Mouse (Mus musculus): ENCODE results near the gene Tbx20.
A peak's percentile ranks its signal among the peaks of the same experiment; 100 is the strongest.

Gene Tbx20

DNA sequence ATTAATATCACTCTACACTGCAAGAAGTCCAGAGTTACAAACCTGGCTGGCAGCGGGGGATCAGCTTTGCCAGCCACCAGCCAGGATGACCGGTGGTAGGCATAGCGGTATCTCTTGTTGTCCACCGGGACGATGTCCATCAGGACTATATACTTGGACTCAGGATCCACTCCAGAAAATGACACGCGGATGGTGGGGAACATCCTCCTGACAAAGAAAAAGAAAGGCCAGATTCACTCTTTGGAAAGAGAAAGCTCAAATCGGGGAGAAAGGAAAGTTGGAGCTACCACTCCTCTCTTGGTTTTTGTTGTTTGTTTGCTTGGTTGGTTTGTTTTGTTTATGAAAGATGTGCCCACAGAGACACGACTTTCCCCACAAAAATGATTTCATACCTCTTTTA lies 4.5 kb downstream of the Tbx20 start:
- no peak for DNase-seq (ENCODE audit: extremely low read depth, low read depth)

- no peak for DNase-seq (ENCODE audit: extremely low read depth, low read depth)
Observed at GRCm38 (mm10) chr9:24767056-24767455, 7.0 kb downstream of the Tbx20 start.

GRCm38 (mm10) chr9:24765572-24765971 lies 8.5 kb downstream of the Tbx20 start:
- DNase-seq (ENCODE audit: extremely low read depth, low read depth), result no peak

- no peak for DNase-seq (ENCODE audit: extremely low read depth, low read depth)
Observed at GRCm38 (mm10) chr9:24760461-24760860, 13.6 kb downstream of the Tbx20 start.

DNA sequence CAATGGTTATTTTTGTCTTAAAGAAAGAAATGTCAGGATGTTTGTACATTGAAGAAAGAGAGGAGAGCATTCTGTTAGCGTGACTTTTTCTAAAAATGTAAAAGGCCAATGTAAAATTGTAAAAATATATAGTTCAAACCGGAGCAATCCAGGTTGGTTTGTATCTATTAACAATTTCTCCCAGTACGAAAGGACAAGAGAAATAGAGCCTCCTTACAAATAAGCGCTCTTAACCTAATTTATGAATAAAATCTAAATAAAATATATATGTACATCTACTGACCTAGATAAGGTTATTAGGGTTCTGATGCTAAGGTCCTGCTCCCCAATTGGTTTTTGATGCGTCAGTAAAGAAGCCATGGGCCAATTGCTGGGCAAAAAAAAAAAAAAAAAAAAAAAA lies 29.1 kb downstream of the Tbx20 start:
- DNase-seq (ENCODE audit: extremely low read depth, low read depth), result no peak

DNA sequence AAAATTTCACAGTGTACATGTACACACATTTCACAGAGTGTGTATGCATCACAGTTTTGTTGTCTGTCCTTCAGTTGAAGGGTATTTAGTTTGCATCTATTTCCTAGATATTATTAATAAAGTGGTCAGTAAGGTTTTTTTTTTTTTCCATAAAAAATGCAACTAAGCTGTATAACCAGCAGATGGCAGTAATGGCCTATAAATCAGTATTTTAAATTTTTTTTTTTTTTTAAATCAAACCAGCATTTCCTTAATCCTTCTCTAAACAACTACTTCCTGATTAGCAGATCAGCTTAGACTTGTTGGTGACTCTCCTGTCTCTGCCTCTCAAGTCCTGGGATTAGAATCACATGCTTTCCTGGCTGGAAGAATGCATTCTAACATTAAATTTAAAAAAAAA lies 72.9 kb downstream of the Tbx20 start:
- peak; percentile 11 for DNase-seq (ENCODE audit: extremely low read depth, low read depth)

DNA sequence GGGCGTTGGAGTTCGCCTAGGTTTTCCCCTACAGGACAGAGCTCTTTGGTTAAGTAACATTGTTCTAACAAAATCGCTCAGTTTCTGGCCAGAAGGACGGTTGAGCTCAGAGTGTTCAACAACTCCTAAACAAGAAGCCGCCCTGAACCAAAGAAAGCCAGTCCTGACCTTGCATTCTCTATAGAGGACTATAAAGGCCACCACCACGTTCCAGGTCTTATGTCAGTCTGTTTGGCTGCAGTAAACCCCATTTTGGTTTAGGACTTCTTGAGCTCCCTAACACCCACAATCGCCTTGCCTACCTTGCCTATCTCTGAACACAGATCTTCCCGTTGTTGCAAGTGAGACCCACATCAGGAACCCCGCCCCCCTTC lies 77.7 kb downstream of the Tbx20 start:
- DNase-seq (ENCODE audit: extremely low read depth, low read depth), result no peak

GRCm38 (mm10) chr9:24695700-24696404 lies 78.3 kb downstream of the Tbx20 start, which contains the start of gene Dpy19l2:
TSS of gene Dpy19l2 (minus strand) at chr9:24696293.
- DNase-seq (ENCODE audit: extremely low read depth, low read depth), result no peak
